Mouse (Mus musculus) stomach, postnatal 0 days (tissue): ENCODE results near the gene Rgs3. TPM values are rescaled to one million over a fixed set of nuclear protein-coding genes. Genes with fewer than 3 reads are reported as not detected.

ENCODE experiments used
- ATAC-seq: fragments of 200-750 bp; cut with Nextera tagmentation; 2 replicates; pipeline ENCODE4 v1.8.0; 2017; ENCODE audit not compliant: low FRiP score, low TSS enrichment
- DNase-seq: peaks from one replicate; pipeline ENCODE4 v3.0.0-alpha.2; 2016; ENCODE audit warnings: low spot score
- H3K27ac ChIP-seq: fragments of 300-500 bp; sonication (generic); replicated peaks from 2 replicates; pipeline ENCODE4 v1.5.1; 2014; ENCODE audit warnings: mild to moderate bottlenecking, control low read depth
- H3K27me3 ChIP-seq: fragments of 300-500 bp; sonication (generic); 2 replicates; pipeline ENCODE4 v1.6.1; 2014; ENCODE audit warnings: low read length; ENCODE audit not compliant: control insufficient read depth, insufficient read depth
- H3K36me3 ChIP-seq: fragments of 300-500 bp; sonication (generic); 2 replicates; pipeline ENCODE4 v1.6.1; 2014; ENCODE audit warnings: low read length, mixed read lengths; ENCODE audit not compliant: control insufficient read depth, insufficient read depth
- H3K4me1 ChIP-seq: fragments of 300-500 bp; sonication (generic); replicated peaks from 2 replicates; pipeline ENCODE4 v1.6.1; 2014; ENCODE audit warnings: antibody characterized with exemption; ENCODE audit not compliant: control insufficient read depth, insufficient read depth
- H3K4me2 ChIP-seq: fragments of 300-500 bp; sonication (generic); replicated peaks from 2 replicates; pipeline ENCODE4 v1.6.1; 2014; ENCODE audit warnings: low read depth, mild to moderate bottlenecking, control low read depth, moderate library complexity
- H3K4me3 ChIP-seq: fragments of 300-500 bp; sonication (generic); 2 replicates; pipeline ENCODE4 v1.5.1; 2014; ENCODE audit warnings: low read depth, low read length, control low read depth
- H3K9ac ChIP-seq: fragments of 300-500 bp; sonication (generic); 2 replicates; pipeline ENCODE4 v1.6.1; 2014; ENCODE audit warnings: mild to moderate bottlenecking, low read length, control low read depth, mixed read lengths
- H3K9me3 ChIP-seq: fragments of 300-500 bp; sonication (generic); 2 replicates; pipeline ENCODE4 v1.6.1; 2016; ENCODE audit warnings: low read length; ENCODE audit not compliant: control insufficient read depth
- CTCF ChIP-seq: IDR thresholded peaks from 2 replicates; pipeline ENCODE4 v1.5.1; 2016; ENCODE audit warnings: antibody characterized with exemption, low read depth, mild to moderate bottlenecking, moderate library complexity
- EP300 ChIP-seq: optimal IDR thresholded peaks from 2 replicates; pipeline ENCODE3; 2016; ENCODE audit warnings: antibody characterized with exemption
- WGBS: fragments of 180-500 bp; shearing (Covaris S2); extraction: QIAGEN DNeasy Blood & Tissue Kit; methylation state at CpG from one replicate; pipeline ENCODE4 v1.1.7; 2014; 5-methylcytosine and 5-hydroxymethylcytosine counted together
- polyA plus RNA-seq: library from polyadenylated mRNA; unstranded; fragments of >200 nt; fragmentation: Nextera tagmentation; extraction: Ambion mirVana; gene quantifications from 2 replicates; pipeline ENCODE4 v1.2.1, GENCODE M21; 2015

Gene Rgs3
- polyA plus RNA-seq, 1 experiment from 2014 or later = 30.0 TPM

GRCm38 (mm10) chr4:62739591-62739990 is 179.9 kb downstream of the Rgs3 start:
- H3K9me3 ChIP-seq = no peaks in the 10 kb centered on the region
- DNase-seq (no peak), ATAC-seq (no peak)
- peaks cover 13% of the 10 kb centered on the region for H3K4me1 ChIP-seq
- no peak overlapping the region for H3K4me2 ChIP-seq
- no peak overlapping the region for H3K27ac ChIP-seq
- H3K4me3 ChIP-seq = no peak overlapping the region
- no peaks in the 10 kb centered on the region for H3K36me3 ChIP-seq
- H3K27me3 ChIP-seq = no peaks in the 10 kb centered on the region
- TF ChIP-seq EP300 = no peak
- no peak for TF ChIP-seq CTCF
- 89% methylated on average over 4 of the region's 4 CpGs for WGBS
- no peak overlapping the region for H3K9ac ChIP-seq

GRCm38 (mm10) chr4:62740282-62741054 is 180.8 kb downstream of the Rgs3 start:
- no peak overlapping the region for H3K4me2 ChIP-seq
- DNase-seq = no peak
- H3K27ac ChIP-seq = no peak overlapping the region
- peaks cover 13% of the 10 kb centered on the region for H3K4me1 ChIP-seq
- H3K27me3 ChIP-seq = no peaks in the 10 kb centered on the region
- H3K4me3 ChIP-seq = no peak overlapping the region
- TF ChIP-seq EP300 (no peak), CTCF (no peak)
- H3K36me3 ChIP-seq = no peaks in the 10 kb centered on the region
- WGBS = 67% methylated on average over 6 of the region's 6 CpGs
- no peak overlapping the region for H3K9ac ChIP-seq
- no peak; the same call in 1 of the 2 replicates for ATAC-seq
- H3K9me3 ChIP-seq = no peaks in the 10 kb centered on the region

- TF ChIP-seq CTCF = no peak
- TF ChIP-seq EP300 = no peak
- H3K27ac ChIP-seq = no peak overlapping the region
- H3K27me3 ChIP-seq = no peaks in the 10 kb centered on the region
- no peak overlapping the region for H3K9ac ChIP-seq
- no peak overlapping the region for H3K4me2 ChIP-seq
- H3K36me3 ChIP-seq = no peaks in the 10 kb centered on the region
- peaks cover 10% of the 10 kb centered on the region for H3K4me1 ChIP-seq
- H3K4me3 ChIP-seq = no peak overlapping the region
- 83% methylated on average over 5 of the region's 5 CpGs for WGBS
- DNase-seq = no peak
- no peak for ATAC-seq
- H3K9me3 ChIP-seq = no peaks in the 10 kb centered on the region
Observed at GRCm38 (mm10) chr4:62741055-62741453, 181.4 kb downstream of the Rgs3 start.

- no peak overlapping the region for H3K9ac ChIP-seq
Observed at GRCm38 (mm10) chr4:62741601-62742000, 182.0 kb downstream of the Rgs3 start.

GRCm38 (mm10) chr4:62742885-62743760 is 183.5 kb downstream of the Rgs3 start:
- Histone ChIP-seq H3K4me3 (no peak overlapping the region), H3K27ac (no peak overlapping the region), H3K9me3 (no peaks in the 10 kb centered on the region), H3K36me3 (no peaks in the 10 kb centered on the region), H3K27me3 (no peaks in the 10 kb centered on the region), H3K9ac (no peak overlapping the region; the same call in 1 of the 2 replicates), H3K4me1 (peaks cover 4% of the 10 kb centered on the region; the same call in 1 of the 2 replicates), H3K4me2 (no peak overlapping the region)
- WGBS = 39% methylated on average over 14 of the region's 14 CpGs
- DNase-seq (no peak), ATAC-seq (no peak; the same call in 1 of the 2 replicates)
- TF ChIP-seq EP300 = no peak
- TF ChIP-seq CTCF = no peak; the same call in 1 of the 2 replicates

More at GRCm38 (mm10) chr4:62741601-62742000, 182.0 kb downstream of the Rgs3 start:
- H3K27ac ChIP-seq = no peak overlapping the region
- no peaks in the 10 kb centered on the region for H3K36me3 ChIP-seq
- ATAC-seq = no peak
- 39% methylated on average over 3 of the region's 3 CpGs for WGBS
- TF ChIP-seq EP300 (no peak), CTCF (no peak)
- H3K27me3 ChIP-seq = no peaks in the 10 kb centered on the region
- DNase-seq = no peak
- H3K4me1 ChIP-seq = peaks cover 6% of the 10 kb centered on the region
- H3K4me3 ChIP-seq = no peak overlapping the region
- H3K9me3 ChIP-seq = no peaks in the 10 kb centered on the region
- H3K4me2 ChIP-seq = no peak overlapping the region
